Mouse (Mus musculus) stomach, embryonic 16.5 days (tissue): ENCODE results near the gene Scamp2. TPM values are rescaled to one million over a fixed set of nuclear protein-coding genes. Genes with fewer than 3 reads are reported as not detected.

Source experiments
- polyA plus RNA-seq: library from polyadenylated mRNA; unstranded; fragments of >200 nt; fragmentation: Nextera tagmentation; extraction: Ambion mirVana; gene quantifications from 2 replicates; pipeline ENCODE4 v1.2.1, GENCODE M21; 2015

Scamp2 gene
- polyA plus RNA-seq, 1 experiment from 2014 or later, result 98.7 TPM

Other genes with a start within 250 kb of the Scamp2 start
- 26.4 and 28.7 TPM in 2 replicates for gene Ppcdc, start 120.8 kb upstream of the Scamp2 start, polyA plus RNA-seq
- gene Scamp5, start 92.9 kb upstream of the Scamp2 start, polyA plus RNA-seq, result 28.5 and 31.0 TPM in 2 replicates
- 4.8 and 5.3 TPM in 2 replicates for gene Rpp25, start 56.9 kb upstream of the Scamp2 start, polyA plus RNA-seq
- 586 and 601 TPM in 2 replicates for gene Cox5a, start 39.7 kb upstream of the Scamp2 start, polyA plus RNA-seq
- gene Fam219b, start 23.4 kb upstream of the Scamp2 start, polyA plus RNA-seq, result 17.9 and 19.1 TPM in 2 replicates
- 45.2 and 49.0 TPM in 2 replicates for gene Mpi, start 8.2 kb upstream of the Scamp2 start, polyA plus RNA-seq
- gene Ulk3, start 28.5 kb downstream of the Scamp2 start, polyA plus RNA-seq, result 21.6 and 22.3 TPM in 2 replicates
- not detected in 2 replicates for gene Cplx3, start 45.3 kb downstream of the Scamp2 start, polyA plus RNA-seq
- gene Lman1l, start 59.8 kb downstream of the Scamp2 start, polyA plus RNA-seq, result not detected in 2 replicates
- 26.6 and 27.9 TPM in 2 replicates for gene Csk, start 92.7 kb downstream of the Scamp2 start, polyA plus RNA-seq
- gene Cyp1a2, start 122.8 kb downstream of the Scamp2 start, polyA plus RNA-seq, result not detected in 2 replicates
- 0.05 TPM in 1 of 2 replicates, not detected in the other for gene Cyp1a1, start 127.0 kb downstream of the Scamp2 start, polyA plus RNA-seq
- gene Edc3, start 147.6 kb downstream of the Scamp2 start, polyA plus RNA-seq, result 28.6 and 32.9 TPM in 2 replicates
- 66.7 and 76.8 TPM in 2 replicates for gene Clk3, start 204.9 kb downstream of the Scamp2 start, polyA plus RNA-seq